Mouse (Mus musculus): ENCODE results near the gene Ube2e2. TPM values are rescaled to one million over a fixed set of nuclear protein-coding genes. Genes with fewer than 3 reads are reported as not detected.

Ube2e2 gene
- polyA plus RNA-seq, 1 experiment: 37.7 TPM

- H3K79me2 ChIP-seq (ENCODE audit: control insufficient read depth, insufficient read depth): no peaks in the 10 kb centered on the region
- H3K4me2 ChIP-seq (ENCODE audit: low read depth): no peak overlapping the region
- no peaks in the 10 kb centered on the region for H3K36me3 ChIP-seq (ENCODE audit: control insufficient read depth, insufficient read depth)
- no peak overlapping the region for H3K4me3 ChIP-seq
- TF ChIP-seq E2F4 (IDR thresholded peaks at IDR 0.05; ENCODE audit: insufficient read depth): no peak
- TF ChIP-seq REST (IDR thresholded peaks at IDR 0.05; ENCODE audit: insufficient read depth, insufficient read length): no peak
- no peak for TF ChIP-seq SRF (IDR thresholded peaks at IDR 0.05; ENCODE audit: control insufficient read depth, insufficient read length, low read depth)
- TF ChIP-seq USF1 (IDR thresholded peaks at IDR 0.05; ENCODE audit: low read depth): no peak
- TF ChIP-seq CEBPB (IDR thresholded peaks at IDR 0.05; ENCODE audit: insufficient read depth, poor library complexity, severe bottlenecking): no peak
- no peak overlapping the region for H3ac ChIP-seq (ENCODE audit: control insufficient read depth, insufficient read length)
- H3K27me3 ChIP-seq (ENCODE audit: control insufficient read depth, insufficient read depth, insufficient read length): no peaks in the 10 kb centered on the region
Observed at GRCm38 (mm10) chr14:18666251-18666650, 227.8 kb downstream of the Ube2e2 start.

DNA sequence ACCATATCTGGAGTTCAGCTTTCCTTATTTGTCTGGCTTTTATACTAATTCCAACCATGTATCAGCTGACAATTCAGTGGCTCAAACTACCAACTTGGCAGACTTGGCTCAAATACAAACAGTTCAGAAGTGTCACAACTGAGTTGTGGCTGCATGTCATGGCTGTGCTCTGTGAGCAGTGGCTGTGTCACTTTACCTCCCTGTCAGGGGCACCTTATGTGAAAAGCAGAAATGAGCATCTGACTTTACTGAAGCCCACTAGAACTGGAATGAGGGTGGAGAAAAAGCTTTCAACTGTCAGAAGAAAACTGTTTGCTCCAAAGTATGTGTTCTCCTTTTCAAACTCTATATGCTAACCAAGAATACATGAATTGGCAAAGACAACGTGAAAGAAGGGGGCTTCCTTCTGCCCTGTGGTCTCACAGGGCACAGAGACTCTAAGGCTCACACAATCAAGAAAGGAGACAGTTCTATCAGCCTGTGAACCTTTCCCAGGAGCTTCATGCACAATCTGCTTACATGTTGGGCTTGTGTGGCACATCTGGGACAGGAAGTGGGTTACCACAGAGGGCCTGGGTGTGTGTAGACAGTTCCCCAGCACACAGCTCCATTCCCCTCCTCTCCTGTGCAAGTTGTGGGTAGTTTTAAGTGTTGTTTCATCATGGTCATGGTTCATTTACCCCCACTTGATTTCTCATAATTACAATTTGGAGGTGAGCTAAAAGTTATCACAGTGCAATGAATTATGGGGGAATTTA, 228.6 kb downstream of the Ube2e2 start:
- Histone ChIP-seq H3K36me3 (ENCODE audit: control insufficient read depth, insufficient read depth) (no peaks in the 10 kb centered on the region), H3ac (ENCODE audit: control insufficient read depth, insufficient read length) (no peak overlapping the region), H3K27me3 (ENCODE audit: control insufficient read depth, insufficient read depth, insufficient read length) (no peaks in the 10 kb centered on the region), H3K79me2 (ENCODE audit: control insufficient read depth, insufficient read depth) (no peaks in the 10 kb centered on the region), H3K4me2 (ENCODE audit: low read depth) (peak overlapping the region; percentile 46), H3K4me3 (no peak overlapping the region)
- no peak for TF ChIP-seq USF1 (IDR thresholded peaks at IDR 0.05; ENCODE audit: low read depth)
- no peak for TF ChIP-seq MYOG (IDR thresholded peaks at IDR 0.05; ENCODE audit: control insufficient read depth in 1 of 3, insufficient read depth in 1 of 3, insufficient read length in 2 of 3, low read depth in 2 of 3)
- TF ChIP-seq REST (IDR thresholded peaks at IDR 0.05; ENCODE audit: insufficient read depth, insufficient read length): no peak
- no peak for TF ChIP-seq SRF (IDR thresholded peaks at IDR 0.05; ENCODE audit: control insufficient read depth, insufficient read length, low read depth)
- no peak for TF ChIP-seq MYOD1 (IDR thresholded peaks at IDR 0.05; ENCODE audit: control insufficient read depth in 1 of 3, insufficient read length in 2 of 3, low read depth in 2 of 3)
- no peak for TF ChIP-seq TCF3 (IDR thresholded peaks at IDR 0.05; ENCODE audit: insufficient read length, low read depth)
- TF ChIP-seq POLR2AphosphoS2 (IDR thresholded peaks at IDR 0.05; ENCODE audit: insufficient read length, low read depth): no peak
- no peak for TF ChIP-seq POLR2A (IDR thresholded peaks at IDR 0.05; ENCODE audit: insufficient read length, low read depth)
- no peak for TF ChIP-seq E2F4 (IDR thresholded peaks at IDR 0.05; ENCODE audit: insufficient read depth)
- TF ChIP-seq MAX (IDR thresholded peaks at IDR 0.05; ENCODE audit: low read depth): no peak
- no peak for TF ChIP-seq TCF12 (IDR thresholded peaks at IDR 0.05; ENCODE audit: insufficient read depth, poor library complexity, severe bottlenecking)
- TF ChIP-seq CEBPB (IDR thresholded peaks at IDR 0.05; ENCODE audit: insufficient read depth, poor library complexity, severe bottlenecking): no peak

DNA sequence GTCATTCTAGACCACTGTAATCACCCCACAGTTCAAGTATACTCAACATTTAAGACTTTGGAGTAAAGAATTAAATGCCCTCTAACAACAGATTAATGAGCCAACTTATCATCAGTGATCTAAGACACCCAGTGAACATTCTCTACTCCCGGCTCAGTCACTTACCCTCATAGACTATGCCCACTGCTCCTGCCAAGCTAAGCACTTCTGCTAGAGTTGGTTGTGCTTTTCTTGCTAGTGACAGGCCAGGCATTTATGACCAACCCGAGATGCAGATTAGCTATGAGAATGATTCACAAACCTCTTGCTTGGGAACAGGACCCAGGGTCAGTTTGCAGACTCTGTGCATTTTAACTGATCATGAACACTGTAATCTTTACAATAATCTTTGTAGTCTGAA, 230.4 kb downstream of the Ube2e2 start:
- no peak overlapping the region for H3ac ChIP-seq (ENCODE audit: control insufficient read depth, insufficient read length)
- H3K4me2 ChIP-seq (ENCODE audit: low read depth): no peak overlapping the region
- H3K27me3 ChIP-seq (ENCODE audit: control insufficient read depth, insufficient read depth, insufficient read length): no peaks in the 10 kb centered on the region
- H3K36me3 ChIP-seq (ENCODE audit: control insufficient read depth, insufficient read depth): no peaks in the 10 kb centered on the region
- no peak overlapping the region for H3K4me3 ChIP-seq
- no peaks in the 10 kb centered on the region for H3K79me2 ChIP-seq (ENCODE audit: control insufficient read depth, insufficient read depth)
- TF ChIP-seq POLR2AphosphoS2 (IDR thresholded peaks at IDR 0.05; ENCODE audit: insufficient read length, low read depth) (no peak), TCF12 (IDR thresholded peaks at IDR 0.05; ENCODE audit: insufficient read depth, poor library complexity, severe bottlenecking) (no peak), SRF (IDR thresholded peaks at IDR 0.05; ENCODE audit: control insufficient read depth, insufficient read length, low read depth) (no peak), MYOD1 (IDR thresholded peaks at IDR 0.05; ENCODE audit: control insufficient read depth in 1 of 3, insufficient read length in 2 of 3, low read depth in 2 of 3) (no peak), USF1 (IDR thresholded peaks at IDR 0.05; ENCODE audit: low read depth) (no peak), MYOG (IDR thresholded peaks at IDR 0.05; ENCODE audit: control insufficient read depth in 1 of 3, insufficient read depth in 1 of 3, insufficient read length in 2 of 3, low read depth in 2 of 3) (no peak), POLR2A (IDR thresholded peaks at IDR 0.05; ENCODE audit: insufficient read length, low read depth) (no peak)

DNA sequence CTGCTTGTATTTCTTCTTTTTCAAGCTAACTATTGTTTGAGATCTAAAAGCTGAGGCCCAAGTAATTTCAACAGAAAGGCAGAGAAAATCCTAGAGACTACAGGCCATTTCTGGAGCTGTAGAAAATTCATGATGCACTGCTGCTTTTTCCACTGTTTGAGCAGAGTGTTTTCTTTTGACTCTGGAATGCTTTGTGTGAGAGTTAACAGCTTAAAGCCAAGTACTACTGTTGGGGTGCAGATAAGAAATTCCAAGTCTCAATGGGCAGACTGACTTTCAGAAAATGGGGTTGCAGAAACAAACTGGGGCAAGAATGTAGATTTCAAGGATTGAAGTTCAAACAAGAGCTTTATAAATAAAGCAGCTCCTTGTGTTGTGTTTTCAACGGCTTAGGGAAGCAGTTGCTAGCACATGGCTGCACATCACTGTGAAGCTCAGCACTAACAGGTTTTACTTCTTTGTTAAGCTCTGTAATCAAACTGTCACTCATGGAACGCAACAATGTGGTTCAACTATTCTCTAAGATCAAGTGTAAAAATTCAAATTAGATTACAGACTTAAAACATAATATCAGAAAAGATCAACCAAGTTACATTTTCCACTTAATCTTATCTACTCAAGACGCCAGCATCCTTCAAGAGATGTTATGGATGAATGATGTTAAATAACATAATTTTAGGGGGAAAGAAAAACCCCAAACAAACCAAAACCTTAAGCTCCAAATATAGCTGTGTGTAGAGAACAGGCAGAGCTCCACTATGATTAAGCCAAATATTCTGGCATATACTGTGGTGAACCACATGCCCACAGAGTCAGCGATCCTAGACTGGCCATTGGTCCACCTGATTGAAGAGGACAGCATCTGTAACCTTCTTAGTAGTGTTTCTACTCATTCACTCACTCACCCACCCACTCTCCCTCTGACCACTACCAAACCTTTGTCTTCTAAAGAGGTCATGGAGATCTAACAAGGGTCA, 236.0 kb downstream of the Ube2e2 start:
- Histone ChIP-seq H3K36me3 (ENCODE audit: control insufficient read depth, insufficient read depth) (no peaks in the 10 kb centered on the region), H3K4me3 (no peak overlapping the region), H3K79me2 (ENCODE audit: control insufficient read depth, insufficient read depth) (no peaks in the 10 kb centered on the region), H3K27me3 (ENCODE audit: control insufficient read depth, insufficient read depth, insufficient read length) (no peaks in the 10 kb centered on the region), H3ac (ENCODE audit: control insufficient read depth, insufficient read length) (no peak overlapping the region), H3K4me2 (ENCODE audit: low read depth) (no peak overlapping the region)
- TF ChIP-seq E2F4 (IDR thresholded peaks at IDR 0.05; ENCODE audit: insufficient read depth) (no peak), TCF12 (IDR thresholded peaks at IDR 0.05; ENCODE audit: insufficient read depth, poor library complexity, severe bottlenecking) (no peak), POLR2AphosphoS2 (IDR thresholded peaks at IDR 0.05; ENCODE audit: insufficient read length, low read depth) (no peak), REST (IDR thresholded peaks at IDR 0.05; ENCODE audit: insufficient read depth, insufficient read length) (no peak), USF1 (IDR thresholded peaks at IDR 0.05; ENCODE audit: low read depth) (no peak), POLR2A (IDR thresholded peaks at IDR 0.05; ENCODE audit: insufficient read length, low read depth) (no peak), TCF3 (IDR thresholded peaks at IDR 0.05; ENCODE audit: insufficient read length, low read depth) (no peak), SRF (IDR thresholded peaks at IDR 0.05; ENCODE audit: control insufficient read depth, insufficient read length, low read depth) (no peak), MYOD1 (IDR thresholded peaks at IDR 0.05; ENCODE audit: control insufficient read depth in 1 of 3, insufficient read length in 2 of 3, low read depth in 2 of 3) (no peak), CEBPB (IDR thresholded peaks at IDR 0.05; ENCODE audit: insufficient read depth, poor library complexity, severe bottlenecking) (no peak), MYOG (IDR thresholded peaks at IDR 0.05; ENCODE audit: control insufficient read depth in 1 of 3, insufficient read depth in 1 of 3, insufficient read length in 2 of 3, low read depth in 2 of 3) (no peak), MAX (IDR thresholded peaks at IDR 0.05; ENCODE audit: low read depth) (no peak)
